Mouse (Mus musculus): ENCODE data around the gene Nadk. TPM values are rescaled to one million over a fixed set of nuclear protein-coding genes. Genes with fewer than 3 reads are reported as not detected.
A peak's percentile ranks its signal among the peaks of the same experiment; 100 is the strongest.
"Not testable (repeated sequence)": the region's sequence is repeated elsewhere in the genome, so short reads cannot be mapped to it uniquely, and the experiment has no call there.

The Nadk gene
- total RNA-seq, 2 experiments from 2014 or later, result 55.9 to 58.2 TPM

- intact Hi-C loops (cut with DNase I), result no loop called here
- Histone ChIP-seq H3K4me3 (no peak overlapping the region), H3K27ac (no peak overlapping the region)
- no peak for TF ChIP-seq CTCF (IDR thresholded peaks at IDR 0.05)
- no peak for DNase-seq (ENCODE audit: extremely low spot score in 1 of 2, low spot score in 2 of 2)
These were observed 2.7 kb upstream of the Nadk start for GRCm38 (mm10) chr4:155559454-155559853.

GRCm38 (mm10) chr4:155560932-155561331 is 1.2 kb upstream of the Nadk start:
- DNase-seq (ENCODE audit: extremely low spot score in 1 of 2, low spot score in 2 of 2), result no peak
- no peak overlapping the region for H3K27ac ChIP-seq
- intact Hi-C loops (cut with DNase I), result no loop called here
- no peak overlapping the region for H3K4me3 ChIP-seq
- no peak for TF ChIP-seq CTCF (IDR thresholded peaks at IDR 0.05)

GRCm38 (mm10) chr4:155562725-155563399 is 684 bp downstream of the Nadk start:
- DNase-seq (ENCODE audit: extremely low spot score in 1 of 2, low spot score in 2 of 2), result peak in 1 of 2 experiments; percentile 29
- no peak for TF ChIP-seq CTCF (IDR thresholded peaks at IDR 0.05)
- H3K27ac ChIP-seq, result peak overlapping the region; percentile 52
- peak overlapping the region; percentile 56 for H3K4me3 ChIP-seq
- intact Hi-C loops (cut with DNase I), result loop anchor here (1.0 kb wide), 1 partner anchor 72 kb away; the partner anchor contains the start of gene Gnb1

GRCm38 (mm10) chr4:155563400-155564231 is 1.4 kb downstream of the Nadk start:
- peak; percentile 90 to 93 for DNase-seq (ENCODE audit: extremely low spot score in 1 of 2, low spot score in 2 of 2)
- Histone ChIP-seq H3K4me3 (peak overlapping the region; percentile 56), H3K27ac (peak overlapping the region; percentile 91)
- peak; percentile 35 for TF ChIP-seq CTCF (IDR thresholded peaks at IDR 0.05)
- intact Hi-C loops (cut with DNase I), result loop anchor here (1.0 kb wide), 1 partner anchor 72 kb away; the partner anchor contains the start of gene Gnb1

GRCm38 (mm10) chr4:155564315-155565069 is 2.3 kb downstream of the Nadk start:
- H3K4me3 ChIP-seq, result peak overlapping the region; percentile 56
- intact Hi-C loops (cut with DNase I), result no loop called here
- peak overlapping the region; percentile 91 for H3K27ac ChIP-seq
- peak in 1 of 2 experiments; percentile 30 for DNase-seq (ENCODE audit: extremely low spot score in 1 of 2, low spot score in 2 of 2)
- no peak for TF ChIP-seq CTCF (IDR thresholded peaks at IDR 0.05)

GRCm38 (mm10) chr4:155566555-155566954 is 4.4 kb downstream of the Nadk start:
- intact Hi-C loops (cut with DNase I), result no loop called here
- Histone ChIP-seq H3K27ac (no peak overlapping the region), H3K4me3 (no peak overlapping the region)
- no peak for DNase-seq (ENCODE audit: extremely low spot score in 1 of 2, low spot score in 2 of 2)
- TF ChIP-seq CTCF (IDR thresholded peaks at IDR 0.05), result no peak

- intact Hi-C loops (cut with DNase I), result loop anchor here (1.0 kb wide), 1 partner anchor 87 kb away; no protein-coding TSS in a partner anchor
- peak; percentile 84 for TF ChIP-seq CTCF (IDR thresholded peaks at IDR 0.05)
- DNase-seq (ENCODE audit: extremely low spot score in 1 of 2, low spot score in 2 of 2), result no peak
- Histone ChIP-seq H3K27ac (no peak overlapping the region), H3K4me3 (no peak overlapping the region)
These were observed 6.0 kb downstream of the Nadk start for GRCm38 (mm10) chr4:155568170-155568569.

GRCm38 (mm10) chr4:155568632-155569370 is 6.6 kb downstream of the Nadk start:
- DNase-seq (ENCODE audit: extremely low spot score in 1 of 2, low spot score in 2 of 2), result no peak
- no peak overlapping the region for H3K4me3 ChIP-seq
- intact Hi-C loops (cut with DNase I), result loop anchor here (1.0 kb wide), 1 partner anchor 88 kb away; no protein-coding TSS in a partner anchor
- no peak overlapping the region for H3K27ac ChIP-seq
- no peak for TF ChIP-seq CTCF (IDR thresholded peaks at IDR 0.05)

GRCm38 (mm10) chr4:155569818-155570217 is 7.6 kb downstream of the Nadk start:
- TF ChIP-seq CTCF (IDR thresholded peaks at IDR 0.05), result no peak
- Histone ChIP-seq H3K4me3 (no peak overlapping the region), H3K27ac (no peak overlapping the region)
- DNase-seq (ENCODE audit: extremely low spot score in 1 of 2, low spot score in 2 of 2), result no peak
- intact Hi-C loops (cut with DNase I), result loop anchor here (2.0 kb wide), 1 partner anchor 201 kb away; no protein-coding TSS in a partner anchor

- not testable (repeated sequence) for H3K27ac ChIP-seq; DNase-seq (ENCODE audit: extremely low spot score in 1 of 2, low spot score in 2 of 2); H3K4me3 ChIP-seq
- intact Hi-C loops (cut with DNase I), result loop anchor here (2.0 kb wide), 1 partner anchor 202 kb away; no protein-coding TSS in a partner anchor
These were observed 8.1 kb downstream of the Nadk start for GRCm38 (mm10) chr4:155570315-155570714.

GRCm38 (mm10) chr4:155571442-155571841 is 9.3 kb downstream of the Nadk start:
- H3K27ac ChIP-seq, result no peak overlapping the region
- no peak for TF ChIP-seq CTCF (IDR thresholded peaks at IDR 0.05)
- no peak overlapping the region for H3K4me3 ChIP-seq
- DNase-seq (ENCODE audit: extremely low spot score in 1 of 2, low spot score in 2 of 2), result no peak
- intact Hi-C loops (cut with DNase I), result loop anchor here (2.0 kb wide), 1 partner anchor 203 kb away; no protein-coding TSS in a partner anchor

All from left cerebral cortex, adult 2 months (tissue).